Mouse (Mus musculus) limb, embryonic 11.5 days (tissue): Measurements from ENCODE around the gene Vamp9. TPM values are rescaled to one million over a fixed set of nuclear protein-coding genes. Genes with fewer than 3 reads are reported as not detected.

Source experiments
- ATAC-seq: fragments of 200-750 bp; cut with Nextera tagmentation; 2 replicates; pipeline ENCODE4 v1.8.0; 2017; ENCODE audit warnings: low read depth; ENCODE audit not compliant: insufficient number of reproducible peaks, low FRiP score, low TSS enrichment
- DNase-seq: peaks from one replicate; pipeline ENCODE4 v3.0.0-alpha.2; 2015; ENCODE audit warnings: low spot score
- H3K27ac ChIP-seq: fragments of 300-500 bp; sonication (generic); replicated peaks from 2 replicates; pipeline ENCODE4 v1.5.1; 2014; ENCODE audit warnings: low read depth, mild to moderate bottlenecking, low read length
- H3K27me3 ChIP-seq: fragments of 300-500 bp; sonication (generic); 2 replicates; pipeline ENCODE4 v1.6.1; 2014; ENCODE audit warnings: mild to moderate bottlenecking, low read length, mixed read lengths; ENCODE audit not compliant: control insufficient read depth, insufficient read depth
- H3K36me3 ChIP-seq: fragments of 300-500 bp; sonication (generic); 2 replicates; pipeline ENCODE4 v1.6.1; 2014; ENCODE audit warnings: mild to moderate bottlenecking, low read length, moderate library complexity, mixed read lengths; ENCODE audit not compliant: control insufficient read depth, insufficient read depth
- H3K4me1 ChIP-seq: fragments of 300-500 bp; sonication (generic); 2 replicates; pipeline ENCODE4 v1.6.1; 2014; ENCODE audit warnings: low read length, mixed read lengths; ENCODE audit not compliant: control insufficient read depth, insufficient read depth
- H3K4me2 ChIP-seq: fragments of 300-500 bp; sonication (generic); 2 replicates; pipeline ENCODE4 v1.6.1; 2014; ENCODE audit warnings: low read depth, mild to moderate bottlenecking, moderate library complexity; ENCODE audit not compliant: severe bottlenecking
- H3K4me3 ChIP-seq: fragments of 300-500 bp; sonication (generic); 2 replicates; pipeline ENCODE4 v1.5.1; 2014; ENCODE audit warnings: low read depth, low read length
- H3K9ac ChIP-seq: fragments of 300-500 bp; sonication (generic); 2 replicates; pipeline ENCODE4 v1.6.1; 2014; ENCODE audit warnings: mild to moderate bottlenecking, low read length
- H3K9me3 ChIP-seq: fragments of 300-500 bp; sonication (generic); 2 replicates; pipeline ENCODE4 v1.6.1; 2016; ENCODE audit warnings: low read length; ENCODE audit not compliant: control insufficient read depth
- WGBS: fragments of 180-500 bp; shearing (Covaris S2); extraction: QIAGEN DNeasy Blood & Tissue Kit; methylation state at CpG from one replicate; pipeline ENCODE4 v1.1.7; 2014; 5-methylcytosine and 5-hydroxymethylcytosine counted together
- polyA plus RNA-seq: library from polyadenylated mRNA; unstranded; fragments of >200 nt; fragmentation: Nextera tagmentation; extraction: Ambion mirVana; gene quantifications from 2 replicates; pipeline ENCODE4 v1.2.1, GENCODE M21; 2014

Gene Vamp9
- polyA plus RNA-seq: 0.30 and 0.35 TPM in 2 replicates

DNA sequence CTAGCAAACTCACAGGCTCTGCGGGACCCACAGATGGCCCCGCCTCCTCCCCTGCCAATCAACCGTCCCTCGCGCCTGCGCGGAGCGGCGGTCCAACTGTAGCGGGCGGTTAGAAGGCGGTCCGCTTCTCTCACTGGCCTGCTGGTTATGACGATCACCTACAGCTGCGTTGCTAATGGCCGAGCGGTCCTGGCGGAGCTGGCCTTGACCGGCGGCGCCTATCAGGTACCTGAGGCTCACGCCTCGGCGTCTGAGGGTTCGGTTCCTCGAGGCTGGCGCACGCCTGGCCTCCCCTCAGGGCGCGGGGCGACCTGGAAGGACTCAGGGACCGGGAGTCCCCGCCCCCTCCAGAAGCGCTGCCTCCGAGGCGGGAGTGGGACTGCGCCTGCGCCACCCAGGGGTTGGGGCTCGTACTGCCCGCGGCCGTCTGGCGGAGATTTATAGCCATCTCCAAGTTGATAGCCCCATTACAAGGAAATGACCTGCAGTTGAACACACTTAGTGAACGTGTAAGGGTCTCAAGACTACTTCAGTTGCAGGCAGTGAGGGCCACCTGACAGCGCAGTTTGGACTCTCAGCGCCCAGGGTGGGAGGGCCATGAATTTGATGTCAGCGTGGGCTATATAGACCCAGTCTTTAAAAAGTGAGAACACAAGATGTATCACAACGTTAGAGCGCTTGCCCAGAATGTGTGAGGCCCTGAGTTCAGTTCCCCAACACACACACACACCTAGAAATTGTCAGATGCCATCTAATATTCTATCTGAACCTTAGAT lies at the start of gene Vamp9:
Gene Vamp9 (plus strand): TSS at position 74 of the 776 bp plus-strand sequence.
- H3K9ac ChIP-seq: peak within 1 kb of the TSS; percentile 71
- no peaks in the 10 kb centered on the region for H3K36me3 ChIP-seq
- no peaks in the 10 kb centered on the region for H3K9me3 ChIP-seq
- no peaks in the 10 kb centered on the region for H3K4me1 ChIP-seq
- peak within 1 kb of the TSS; percentile 40 for H3K4me2 ChIP-seq
- H3K27me3 ChIP-seq: no peaks in the 10 kb centered on the region
- H3K27ac ChIP-seq: peak within 1 kb of the TSS; percentile 92
- H3K4me3 ChIP-seq: peak within 1 kb of the TSS; percentile 45
- DNase-seq (peak; percentile 97), ATAC-seq (peak; percentile 99)
- WGBS: 4% methylated on average over 49 of the region's 49 CpGs

DNA sequence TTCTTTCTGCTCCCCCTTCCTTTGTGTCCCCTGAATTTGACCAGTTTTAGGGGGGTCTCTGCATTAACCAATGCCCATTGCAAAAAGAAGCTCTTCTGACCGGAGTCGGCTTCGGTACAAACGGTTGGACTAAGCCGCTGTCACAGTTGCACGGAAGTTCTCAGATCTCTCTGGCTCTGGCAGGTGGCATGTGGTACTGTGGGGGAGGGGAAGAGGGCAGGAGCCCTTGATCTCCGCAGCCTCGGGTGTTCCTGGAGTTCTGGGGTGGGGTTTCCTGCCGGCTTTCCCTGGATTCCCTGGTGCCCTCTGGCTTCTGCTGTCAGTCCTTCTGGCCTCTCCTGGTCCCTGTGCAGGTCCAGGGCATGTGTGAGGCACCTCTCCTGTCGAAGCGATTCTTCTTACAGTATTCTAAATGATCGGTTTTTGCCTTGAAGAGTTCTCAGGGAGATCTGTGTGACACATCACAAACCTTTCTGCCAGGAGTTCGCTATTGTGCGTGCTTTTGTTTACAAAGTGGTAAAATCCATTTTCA lies 48.9 kb upstream of the Vamp9 start:
- WGBS: 31% methylated on average over 14 of the region's 14 CpGs
- H3K4me2 ChIP-seq: peak overlapping the region; percentile 29
- H3K27ac ChIP-seq: no peak overlapping the region

DNA sequence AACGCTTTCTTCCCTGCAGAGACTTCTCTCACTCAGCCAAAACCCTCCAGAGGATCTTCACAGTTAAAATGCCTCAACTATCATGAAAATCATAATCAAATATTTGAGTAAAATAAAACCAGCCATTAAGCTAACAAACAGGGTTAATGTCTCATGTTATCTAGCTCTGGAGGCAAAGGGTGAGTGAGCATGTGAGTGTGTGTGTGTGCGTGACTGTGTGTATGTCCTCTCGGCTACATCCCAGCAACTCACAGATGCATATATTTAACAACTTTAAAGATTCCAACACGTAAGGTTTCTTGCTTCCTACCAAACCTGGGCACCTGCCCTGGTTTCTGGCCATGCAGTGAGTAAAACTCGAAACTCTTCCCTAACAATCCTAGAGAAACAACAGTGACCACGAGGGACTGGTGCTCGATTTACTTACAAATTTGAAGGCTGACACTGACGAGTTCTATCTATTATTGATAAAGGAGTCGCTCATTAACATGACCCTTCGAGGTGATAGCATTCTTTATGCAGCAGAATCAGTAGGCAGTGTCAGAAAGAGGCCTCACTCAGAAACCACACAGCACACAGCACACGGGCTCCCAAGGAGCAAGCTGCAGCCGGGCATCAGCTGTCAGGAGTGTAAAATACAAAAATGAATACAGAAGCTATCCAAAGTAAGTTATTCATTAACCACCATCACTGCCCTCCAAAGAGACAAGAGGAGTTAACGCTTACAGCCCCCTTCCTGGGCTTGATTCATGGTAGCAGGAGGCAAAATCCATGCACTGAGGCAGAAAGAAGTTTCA lies 46.2 kb upstream of the Vamp9 start:
- no peak overlapping the region for H3K27ac ChIP-seq
- DNase-seq: no peak
- H3K4me2 ChIP-seq: no peak overlapping the region
- H3K4me3 ChIP-seq: no peak overlapping the region
- H3K9me3 ChIP-seq: no peaks in the 10 kb centered on the region
- H3K36me3 ChIP-seq: no peaks in the 10 kb centered on the region
- peaks cover 7% of the 10 kb centered on the region; the same call in 1 of the 2 replicates for H3K4me1 ChIP-seq
- no peaks in the 10 kb centered on the region for H3K27me3 ChIP-seq
- ATAC-seq: no peak
- 83% methylated on average over 13 of the region's 13 CpGs for WGBS
- no peak overlapping the region for H3K9ac ChIP-seq

More for the DNA sequence above, 48.9 kb upstream of the Vamp9 start:
- Histone ChIP-seq H3K9me3 (no peaks in the 10 kb centered on the region), H3K9ac (no peak overlapping the region), H3K4me1 (peaks cover 7% of the 10 kb centered on the region; the same call in 1 of the 2 replicates), H3K36me3 (no peaks in the 10 kb centered on the region), H3K4me3 (no peak overlapping the region), H3K27me3 (no peaks in the 10 kb centered on the region)
- no peak for ATAC-seq
- peak; percentile 41 for DNase-seq

DNA sequence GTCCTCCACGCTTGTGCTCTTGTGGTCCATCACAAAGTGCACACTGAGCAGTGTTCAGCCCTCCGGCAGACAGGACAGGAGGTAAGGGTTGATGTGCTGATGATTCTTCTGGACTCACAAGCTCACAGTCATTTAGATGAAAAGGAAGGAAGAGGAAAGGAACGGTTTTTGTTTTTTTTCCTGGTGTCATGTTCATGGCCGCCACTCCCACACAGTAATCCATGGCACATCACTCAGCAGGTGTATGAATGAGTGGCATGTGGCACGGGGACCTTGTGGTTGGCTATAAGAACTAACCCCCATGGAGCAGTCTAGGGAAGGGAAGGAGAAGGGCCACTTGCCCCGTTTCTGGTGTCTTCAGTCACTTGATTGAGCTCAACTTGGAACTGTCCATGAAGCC lies 44.2 kb upstream of the Vamp9 start:
- DNase-seq (no peak), ATAC-seq (no peak)
- H3K9me3 ChIP-seq: no peaks in the 10 kb centered on the region
- no peaks in the 10 kb centered on the region for H3K36me3 ChIP-seq
- no peak overlapping the region for H3K4me3 ChIP-seq
- H3K27ac ChIP-seq: no peak overlapping the region
- WGBS: 83% methylated on average over 6 of the region's 6 CpGs
- H3K4me2 ChIP-seq: no peak overlapping the region
- H3K9ac ChIP-seq: no peak overlapping the region
- peaks cover 6% of the 10 kb centered on the region; the same call in 1 of the 2 replicates for H3K4me1 ChIP-seq
- H3K27me3 ChIP-seq: no peaks in the 10 kb centered on the region

DNA sequence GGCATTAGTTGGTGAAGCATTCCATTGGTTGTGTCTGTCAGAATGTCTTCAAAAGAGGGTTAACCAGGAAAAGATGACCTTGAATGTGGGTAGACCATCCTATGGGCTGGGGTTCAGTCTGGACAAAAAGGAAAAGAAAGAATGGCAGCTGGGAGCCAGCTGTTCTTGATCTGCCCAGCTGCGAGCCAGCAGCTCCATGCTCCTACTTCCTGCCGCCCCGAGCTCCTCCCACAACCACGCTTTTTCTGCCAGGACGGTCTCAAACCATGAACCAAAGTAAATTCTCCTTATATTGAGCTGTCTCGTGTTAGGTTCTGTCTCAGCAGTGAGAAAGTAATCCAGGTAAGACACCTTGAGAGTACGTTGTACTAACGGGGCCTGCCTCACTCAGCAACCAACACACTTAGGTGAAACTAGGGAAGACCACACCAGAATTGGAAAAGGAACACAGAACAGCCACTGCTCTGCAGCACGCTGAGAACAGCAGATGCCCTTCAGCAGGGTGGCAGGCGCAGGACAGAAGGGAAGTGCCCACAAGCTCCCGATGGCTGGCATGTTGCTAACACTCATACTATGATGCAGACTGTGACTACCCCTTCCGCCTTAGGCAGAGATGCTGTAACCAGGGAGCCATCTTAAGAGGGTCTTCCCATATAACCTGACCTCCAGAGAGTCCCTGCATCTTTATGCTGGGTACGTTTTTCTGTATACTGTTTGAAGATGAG lies 42.2 kb upstream of the Vamp9 start:
- DNase-seq (peak; percentile 40), ATAC-seq (no peak)
- 67% methylated on average over 13 of the region's 13 CpGs for WGBS
- no peaks in the 10 kb centered on the region for H3K36me3 ChIP-seq
- no peaks in the 10 kb centered on the region for H3K9me3 ChIP-seq
- H3K4me3 ChIP-seq: no peak overlapping the region
- H3K27ac ChIP-seq: no peak overlapping the region
- H3K4me1 ChIP-seq: no peaks in the 10 kb centered on the region
- H3K4me2 ChIP-seq: no peak overlapping the region
- no peak overlapping the region for H3K9ac ChIP-seq
- H3K27me3 ChIP-seq: no peaks in the 10 kb centered on the region

DNA sequence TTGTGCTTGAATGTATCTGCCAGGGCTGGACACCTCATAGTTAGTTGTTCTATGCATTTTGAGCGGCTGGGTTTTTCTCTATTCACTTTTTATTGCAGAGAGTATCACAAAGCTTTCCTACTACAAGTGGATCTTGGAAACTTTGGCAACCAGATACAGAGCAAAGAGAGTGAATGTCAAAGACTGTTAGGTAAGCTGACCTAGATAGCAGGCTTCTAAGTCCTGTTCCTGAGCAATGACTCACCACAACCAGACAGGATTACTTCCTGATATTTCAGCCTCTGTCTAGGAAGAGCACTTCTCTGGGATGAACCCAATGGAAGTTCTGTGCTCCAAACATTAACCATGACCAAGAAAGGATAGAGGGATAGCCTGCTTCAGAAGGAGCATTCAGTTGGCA lies 40.3 kb upstream of the Vamp9 start:
- Histone ChIP-seq H3K4me3 (no peak overlapping the region), H3K4me2 (no peak overlapping the region), H3K9me3 (no peaks in the 10 kb centered on the region), H3K36me3 (no peaks in the 10 kb centered on the region), H3K27me3 (no peaks in the 10 kb centered on the region), H3K9ac (no peak overlapping the region), H3K4me1 (no peaks in the 10 kb centered on the region), H3K27ac (no peak overlapping the region)
- no peak for ATAC-seq
- DNase-seq: no peak
- WGBS: 97% methylated on average over 1 of the region's 1 CpGs

DNA sequence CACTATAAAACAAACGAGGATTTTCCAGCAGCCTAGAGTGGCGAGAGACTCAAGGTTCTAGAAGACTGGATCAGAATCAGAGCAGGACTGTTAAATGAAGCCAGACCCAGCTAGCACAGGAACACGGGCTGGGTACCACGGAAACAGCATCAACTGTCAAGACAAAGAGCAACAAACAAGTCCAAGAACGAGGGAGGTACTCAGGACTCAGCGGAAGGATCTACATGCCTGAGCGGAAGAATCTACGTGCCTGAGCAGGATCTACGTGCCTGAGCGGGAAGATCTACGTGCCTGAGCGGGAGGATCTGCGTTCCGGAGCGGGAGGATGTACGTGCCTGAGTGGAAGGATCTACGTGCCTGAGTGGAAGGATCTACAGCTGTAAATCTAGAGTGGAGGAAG lies 37.8 kb upstream of the Vamp9 start:
- Histone ChIP-seq H3K36me3 (no peaks in the 10 kb centered on the region), H3K27ac (no peak overlapping the region), H3K27me3 (no peaks in the 10 kb centered on the region), H3K4me3 (no peak overlapping the region), H3K9ac (no peak overlapping the region), H3K4me2 (no peak overlapping the region), H3K4me1 (no peaks in the 10 kb centered on the region), H3K9me3 (no peaks in the 10 kb centered on the region)
- ATAC-seq (no peak), DNase-seq (no peak)
- WGBS: 92% methylated on average over 17 of the region's 17 CpGs

DNA sequence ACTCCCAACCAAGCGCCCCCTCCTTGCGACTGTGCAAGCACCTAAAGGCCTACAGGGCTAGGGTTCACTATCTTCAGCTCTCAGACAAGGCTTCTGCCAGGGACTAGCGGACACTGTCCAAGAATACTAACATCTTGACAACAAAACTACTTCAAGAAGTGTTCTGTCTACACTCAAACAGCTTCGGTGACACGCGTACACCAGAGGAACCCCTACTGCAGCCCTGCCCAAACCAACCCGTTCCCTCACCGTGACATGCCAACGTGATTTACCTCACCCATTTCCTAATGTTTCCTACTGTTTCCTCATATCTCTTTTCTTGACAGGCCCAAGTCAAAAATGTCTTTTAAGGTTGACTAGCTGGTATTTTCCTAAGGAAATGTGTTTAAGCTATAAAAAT lies 37.1 kb upstream of the Vamp9 start:
- WGBS: 93% methylated on average over 9 of the region's 9 CpGs
- H3K4me3 ChIP-seq: no peak overlapping the region
- H3K4me2 ChIP-seq: no peak overlapping the region
- no peak overlapping the region for H3K27ac ChIP-seq
- H3K9me3 ChIP-seq: no peaks in the 10 kb centered on the region
- DNase-seq (no peak), ATAC-seq (no peak)
- no peaks in the 10 kb centered on the region for H3K4me1 ChIP-seq
- H3K36me3 ChIP-seq: no peaks in the 10 kb centered on the region
- no peaks in the 10 kb centered on the region for H3K27me3 ChIP-seq
- no peak overlapping the region for H3K9ac ChIP-seq
